Mouse (Mus musculus) forebrain, embryonic 15.5 days (tissue): ENCODE results near the gene Frmd6. TPM values are rescaled to one million over a fixed set of nuclear protein-coding genes. Genes with fewer than 3 reads are reported as not detected.

Experiments used
- ATAC-seq: fragments of 200-750 bp; cut with Nextera tagmentation; replicated peaks from 2 replicates; pipeline ENCODE4 v1.8.0; 2017; ENCODE audit warnings: mild to moderate bottlenecking, moderate TSS enrichment, moderate library complexity
- H3K27ac ChIP-seq: fragments of 300-500 bp; sonication (generic); replicated peaks from 2 replicates; pipeline ENCODE4 v1.5.1; 2015; ENCODE audit warnings: mild to moderate bottlenecking, inconsistent platforms
- H3K27me3 ChIP-seq: fragments of 300-500 bp; sonication (generic); 2 replicates; pipeline ENCODE4 v1.6.1; 2015; ENCODE audit warnings: inconsistent platforms
- H3K36me3 ChIP-seq: fragments of 300-500 bp; sonication (generic); 2 replicates; pipeline ENCODE4 v1.6.1; 2015; ENCODE audit warnings: mild to moderate bottlenecking, inconsistent platforms
- H3K4me1 ChIP-seq: fragments of 300-500 bp; sonication (generic); 2 replicates; pipeline ENCODE4 v1.6.1; 2015; ENCODE audit warnings: inconsistent platforms
- H3K4me2 ChIP-seq: fragments of 300-500 bp; sonication (generic); replicated peaks from 2 replicates; pipeline ENCODE4 v1.6.1; 2015; ENCODE audit warnings: mild to moderate bottlenecking, inconsistent platforms
- H3K4me3 ChIP-seq: fragments of 300-500 bp; sonication (generic); 2 replicates; pipeline ENCODE4 v1.5.1; 2015; ENCODE audit warnings: mild to moderate bottlenecking, inconsistent platforms
- H3K9ac ChIP-seq: fragments of 300-500 bp; sonication (generic); replicated peaks from 2 replicates; pipeline ENCODE4 v1.6.1; 2015; ENCODE audit warnings: mild to moderate bottlenecking, inconsistent platforms
- H3K9me3 ChIP-seq: fragments of 300-500 bp; sonication (generic); 2 replicates; pipeline ENCODE4 v1.6.1; 2016; ENCODE audit warnings: inconsistent platforms
- WGBS: fragments of 180-500 bp; shearing (Covaris S2); methylation state at CpG from one replicate; pipeline ENCODE4 v1.1.7; 2015; ENCODE audit warnings: mixed read lengths; 5-methylcytosine and 5-hydroxymethylcytosine counted together
- polyA plus RNA-seq: library from polyadenylated mRNA; unstranded; fragments of >200 nt; fragmentation: Nextera tagmentation; extraction: Ambion mirVana; gene quantifications from 2 replicates; pipeline ENCODE4 v1.2.1, GENCODE M21; 2015

Gene Frmd6
- polyA plus RNA-seq, 1 experiment from 2014 or later, result 11.9 TPM

DNA sequence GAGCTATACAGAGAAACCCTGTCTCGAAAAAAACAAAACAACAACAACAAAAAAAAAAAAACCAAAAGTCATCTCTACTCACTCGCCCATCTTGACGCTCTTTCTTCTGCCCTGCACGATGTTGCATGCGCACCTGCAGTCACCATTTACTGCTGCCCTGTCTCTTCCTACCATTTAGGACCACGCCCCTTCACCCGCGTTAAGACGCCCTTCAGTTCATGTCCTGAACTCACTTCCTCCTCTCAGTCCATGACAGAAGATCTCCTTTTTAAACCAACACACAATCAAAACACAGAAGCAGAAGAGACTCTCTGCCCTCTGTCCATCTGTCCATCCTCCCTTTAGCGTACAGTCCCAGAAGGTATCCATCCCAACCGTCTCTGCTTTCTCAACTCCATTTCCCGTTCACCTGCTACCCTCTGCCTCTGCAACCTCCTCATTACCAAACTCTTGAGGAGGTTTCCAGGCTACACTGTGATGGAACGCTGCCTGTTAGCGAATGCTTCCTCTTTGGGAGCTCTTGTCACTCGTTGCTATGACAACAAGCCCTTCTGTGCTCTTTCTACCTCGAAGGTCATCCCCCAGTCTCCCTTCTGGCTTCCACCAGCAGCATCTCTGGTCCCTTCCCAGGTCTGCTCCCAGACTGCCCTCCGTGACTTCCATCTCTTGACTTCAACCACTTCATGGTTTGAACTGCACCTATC lies 86.5 kb downstream of the Frmd6 start:
- Histone ChIP-seq H3K9ac (no peak overlapping the region), H3K36me3 (no peaks in the 10 kb centered on the region), H3K4me1 (no peaks in the 10 kb centered on the region), H3K27ac (no peak overlapping the region), H3K4me3 (no peak overlapping the region), H3K27me3 (no peaks in the 10 kb centered on the region), H3K9me3 (no peaks in the 10 kb centered on the region), H3K4me2 (no peak overlapping the region)
- WGBS, result 70% methylated on average over 17 of the region's 17 CpGs
- ATAC-seq, result no peak

DNA sequence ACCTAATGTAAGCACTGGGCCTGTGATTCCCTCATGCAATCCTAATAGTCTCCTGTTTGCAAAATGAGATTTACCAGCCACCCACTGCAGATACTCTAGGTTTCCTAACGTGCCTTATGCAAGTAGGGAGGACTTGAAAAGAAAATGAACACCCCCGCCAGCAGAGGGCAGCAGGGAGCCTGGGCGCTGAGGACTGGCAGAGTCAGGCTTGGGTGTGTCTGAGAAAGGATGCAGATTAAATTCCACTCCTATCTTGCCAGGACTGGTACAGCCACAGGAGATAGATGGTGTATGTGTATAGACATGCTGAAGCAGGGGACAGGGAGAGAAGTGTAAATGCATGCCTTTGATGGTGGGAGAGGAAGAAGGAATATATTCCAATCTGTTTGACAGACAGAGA lies 88.1 kb downstream of the Frmd6 start:
- Histone ChIP-seq H3K4me2 (no peak overlapping the region), H3K4me3 (no peak overlapping the region), H3K27me3 (no peaks in the 10 kb centered on the region), H3K27ac (no peak overlapping the region), H3K9me3 (no peaks in the 10 kb centered on the region), H3K9ac (no peak overlapping the region), H3K36me3 (no peaks in the 10 kb centered on the region), H3K4me1 (no peaks in the 10 kb centered on the region)
- WGBS, result 49% methylated on average over 3 of the region's 3 CpGs
- ATAC-seq, result no peak

DNA sequence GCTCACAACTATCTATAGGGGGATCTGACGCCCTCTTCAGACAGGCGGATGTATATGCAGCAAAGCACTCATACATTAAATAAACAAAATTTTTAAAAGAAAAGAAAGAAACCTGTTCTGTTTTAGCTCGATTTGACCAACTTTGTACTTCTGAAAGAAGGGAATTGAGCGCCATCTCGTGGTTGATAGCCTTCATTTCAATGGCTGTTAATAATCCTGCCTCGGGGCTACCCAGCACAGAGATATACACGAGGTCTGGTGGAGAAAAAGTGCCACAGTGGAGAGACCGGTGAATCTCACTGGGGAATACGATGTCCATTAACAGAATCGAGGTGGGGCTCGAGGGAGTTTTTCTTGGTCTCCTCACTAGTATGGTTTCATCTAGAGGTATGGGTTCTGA lies 89.1 kb downstream of the Frmd6 start:
- Histone ChIP-seq H3K9me3 (no peaks in the 10 kb centered on the region), H3K4me2 (no peak overlapping the region), H3K9ac (no peak overlapping the region), H3K27ac (no peak overlapping the region), H3K36me3 (no peaks in the 10 kb centered on the region), H3K4me1 (no peaks in the 10 kb centered on the region), H3K4me3 (no peak overlapping the region), H3K27me3 (no peaks in the 10 kb centered on the region)
- ATAC-seq, result no peak
- WGBS, result 57% methylated on average over 11 of the region's 11 CpGs

DNA sequence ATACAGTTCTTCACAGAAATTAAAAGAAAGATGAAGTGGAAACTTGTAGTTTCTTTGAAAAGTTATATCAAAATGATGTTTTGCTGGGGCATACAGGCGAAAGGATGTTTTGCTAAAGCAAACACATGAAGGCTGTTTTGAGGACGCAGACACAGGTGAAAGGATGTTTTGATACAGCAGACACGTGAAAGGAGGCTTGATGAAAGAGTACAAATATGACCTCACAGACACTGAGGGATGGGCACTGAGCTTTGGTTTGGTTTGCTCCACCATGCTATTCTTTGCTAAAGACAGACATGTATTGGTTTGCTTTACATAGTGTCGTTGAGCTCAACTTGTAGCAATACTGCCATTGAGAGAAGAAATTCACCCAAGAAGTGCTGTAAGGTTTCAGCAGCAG lies 104.5 kb downstream of the Frmd6 start:
- no peaks in the 10 kb centered on the region for H3K9me3 ChIP-seq
- no peaks in the 10 kb centered on the region for H3K36me3 ChIP-seq
- ATAC-seq, result no peak
- 92% methylated on average over 4 of the region's 4 CpGs for WGBS
- no peak overlapping the region for H3K4me2 ChIP-seq
- no peak overlapping the region for H3K4me3 ChIP-seq
- H3K4me1 ChIP-seq, result no peaks in the 10 kb centered on the region
- H3K9ac ChIP-seq, result no peak overlapping the region
- no peaks in the 10 kb centered on the region for H3K27me3 ChIP-seq
- no peak overlapping the region for H3K27ac ChIP-seq

DNA sequence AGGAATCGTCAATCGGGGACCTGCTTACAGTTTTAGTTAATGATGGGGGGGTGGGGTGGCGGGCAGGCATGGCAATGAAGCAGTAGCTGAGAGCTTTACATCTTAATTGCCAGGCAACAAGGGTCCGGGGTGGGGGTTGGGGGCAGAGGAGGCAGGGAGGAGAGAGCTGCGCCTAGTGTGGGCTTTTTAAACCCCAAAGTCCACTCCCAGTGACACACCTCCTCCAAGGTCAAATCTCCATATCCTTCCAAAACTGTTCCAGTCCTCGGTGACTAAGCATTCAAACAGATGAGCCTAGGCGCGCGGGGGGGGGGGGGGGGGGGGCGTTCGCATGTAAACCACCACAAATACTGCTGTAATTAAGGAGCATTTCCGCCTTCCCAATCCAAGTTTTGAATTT lies 111.8 kb downstream of the Frmd6 start:
- Histone ChIP-seq H3K9ac (peak overlapping the region; percentile 94), H3K4me1 (peaks cover 12% of the 10 kb centered on the region), H3K9me3 (no peaks in the 10 kb centered on the region), H3K36me3 (peaks cover 7% of the 10 kb centered on the region), H3K27me3 (no peaks in the 10 kb centered on the region), H3K27ac (peak overlapping the region; percentile 90), H3K4me2 (peak overlapping the region; percentile 62), H3K4me3 (peak overlapping the region; percentile 78)
- ATAC-seq, result no peak; the same call in none of the 2 replicates
- WGBS, result 18% methylated on average over 7 of the region's 12 CpGs

DNA sequence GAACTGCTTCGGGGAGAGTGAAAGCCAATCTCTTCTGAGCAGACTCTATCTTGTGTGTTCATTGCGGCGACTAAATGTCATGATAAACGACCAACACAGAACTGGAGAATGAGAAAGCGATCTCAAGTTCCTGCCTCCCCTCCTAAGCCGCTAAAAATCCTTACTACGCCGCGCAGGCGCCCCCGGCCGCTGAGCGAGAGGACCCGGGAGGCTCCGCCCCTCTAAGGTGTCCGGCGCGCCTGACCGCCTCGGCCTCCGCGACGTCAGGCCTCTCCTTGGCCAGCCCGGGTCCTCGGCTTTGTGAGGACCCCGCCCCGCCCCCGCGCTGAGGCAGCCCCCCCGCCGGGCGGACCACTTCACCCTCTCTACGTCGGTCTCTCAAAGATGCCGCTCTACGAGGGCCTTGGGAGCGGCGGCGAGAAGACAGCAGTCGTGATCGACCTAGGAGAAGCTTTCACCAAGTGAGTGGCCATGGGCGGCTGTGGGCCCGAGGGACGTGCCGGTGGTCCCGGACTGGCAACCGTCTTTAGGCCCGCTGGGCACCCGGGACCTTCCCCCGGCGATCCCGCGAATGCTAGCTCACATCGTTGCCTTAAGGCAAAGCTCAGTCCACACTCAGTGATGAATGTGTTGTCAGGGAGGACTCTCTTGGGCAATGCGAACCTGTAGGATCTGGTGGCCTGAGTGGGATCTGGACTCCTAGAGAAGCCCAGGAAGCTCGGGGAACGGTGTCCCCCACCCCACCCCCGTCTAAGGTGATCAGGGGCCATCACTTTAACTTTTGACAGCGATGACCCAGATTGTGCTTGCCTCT lies 112.5 kb downstream of the Frmd6 start, which contains the start of gene Actr10:
Gene Actr10 (plus strand): TSS at position 287 of the 814 bp plus-strand sequence.
- no peaks in the 10 kb centered on the region for H3K9me3 ChIP-seq
- peak; percentile 98 for ATAC-seq
- under 1% methylated on average over 59 of the region's 59 CpGs for WGBS

DNA sequence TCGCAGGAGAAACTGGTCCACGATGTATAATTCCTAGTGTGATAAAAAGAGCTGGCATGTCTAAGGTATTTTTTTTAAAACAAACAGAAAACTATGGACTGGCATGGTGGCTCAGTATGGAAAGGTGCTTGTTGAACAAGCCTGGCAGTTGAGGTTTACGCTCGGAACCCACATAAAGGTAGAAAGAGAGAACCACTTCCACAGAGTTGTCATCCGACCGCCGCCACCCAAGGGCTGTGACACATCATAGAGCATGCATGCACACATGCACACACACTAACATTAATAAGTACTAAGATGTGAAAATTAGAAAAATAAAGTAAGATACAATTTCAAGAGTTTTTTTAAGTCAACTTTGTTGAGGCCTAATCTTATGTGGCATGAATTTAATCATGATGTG lies 115.5 kb downstream of the Frmd6 start:
- H3K4me2 ChIP-seq, result no peak overlapping the region
- peaks cover 32% of the 10 kb centered on the region for H3K36me3 ChIP-seq
- H3K9ac ChIP-seq, result no peak overlapping the region
- H3K9me3 ChIP-seq, result no peaks in the 10 kb centered on the region
- no peak overlapping the region for H3K4me3 ChIP-seq
- no peaks in the 10 kb centered on the region for H3K27me3 ChIP-seq
- H3K4me1 ChIP-seq, result peaks cover 12% of the 10 kb centered on the region
- 98% methylated on average over 7 of the region's 7 CpGs for WGBS
- ATAC-seq, result no peak
- H3K27ac ChIP-seq, result no peak overlapping the region

More for the DNA sequence above, 112.5 kb downstream of the Frmd6 start, which contains the start of gene Actr10:
- Histone ChIP-seq H3K27ac (peak within 1 kb of the TSS; percentile 90), H3K9ac (peak within 1 kb of the TSS; percentile 94), H3K4me1 (peaks cover 12% of the 10 kb centered on the region), H3K4me3 (peak within 1 kb of the TSS; percentile 78), H3K36me3 (peaks cover 13% of the 10 kb centered on the region), H3K27me3 (no peaks in the 10 kb centered on the region), H3K4me2 (peak within 1 kb of the TSS; percentile 62)

DNA sequence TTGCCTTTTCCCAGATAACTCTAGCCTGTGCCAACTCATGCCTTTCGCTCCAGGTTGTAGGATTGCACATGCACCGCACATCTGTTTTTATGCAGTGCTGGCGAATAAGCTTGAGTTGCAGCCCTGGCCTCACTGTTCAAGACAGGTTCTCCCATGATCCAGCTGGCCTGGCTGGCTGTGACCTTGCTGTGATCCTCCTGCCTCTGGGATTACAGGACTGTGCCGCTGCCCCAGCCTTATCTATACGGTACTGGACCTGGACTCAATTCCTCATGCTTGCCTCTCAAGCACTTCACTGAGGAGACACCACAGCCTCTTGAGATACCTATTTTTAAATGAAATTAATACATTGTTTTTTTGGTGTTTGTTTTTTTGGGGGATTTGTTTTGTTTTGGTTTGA lies 118.9 kb downstream of the Frmd6 start:
- WGBS, result 98% methylated on average over 5 of the region's 5 CpGs
- Histone ChIP-seq H3K4me3 (no peak overlapping the region), H3K36me3 (peaks cover 56% of the 10 kb centered on the region), H3K9ac (no peak overlapping the region), H3K9me3 (no peaks in the 10 kb centered on the region), H3K4me1 (peaks cover 5% of the 10 kb centered on the region; the same call in 1 of the 2 replicates), H3K27me3 (no peaks in the 10 kb centered on the region), H3K27ac (no peak overlapping the region), H3K4me2 (no peak overlapping the region)
- no peak for ATAC-seq

DNA sequence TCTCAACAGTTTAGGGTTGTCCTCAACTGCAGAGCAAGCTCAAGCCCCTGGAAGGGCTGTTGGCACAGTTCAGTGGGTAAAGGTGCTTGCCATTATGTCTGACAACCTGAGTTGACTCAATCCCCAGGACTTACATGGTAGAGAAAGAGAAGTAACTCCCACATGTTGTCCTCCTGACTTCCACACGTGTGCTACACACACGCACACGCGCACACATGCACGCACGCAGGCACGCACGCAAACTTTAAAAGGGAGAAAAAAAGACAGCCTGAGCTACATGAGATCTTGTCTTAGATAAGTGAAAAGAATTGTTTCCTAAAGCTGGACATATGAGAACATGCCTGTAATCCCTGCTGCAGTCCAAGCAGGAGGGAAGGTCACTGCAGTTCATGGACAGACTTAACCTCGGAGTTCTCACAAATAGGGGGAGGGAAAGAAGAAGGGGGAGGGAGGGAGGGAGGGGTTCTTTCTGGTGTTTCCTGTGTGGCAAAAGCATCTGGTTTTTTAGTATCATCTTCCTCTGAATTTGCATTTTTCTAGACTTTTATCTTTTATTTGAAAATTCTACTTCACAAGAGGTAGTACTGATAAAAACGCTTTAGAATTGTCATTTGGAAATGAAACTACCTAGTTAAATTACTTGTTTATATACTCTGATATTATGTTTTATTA lies 121.4 kb downstream of the Frmd6 start:
- H3K36me3 ChIP-seq, result peaks cover 66% of the 10 kb centered on the region
- no peak overlapping the region for H3K27ac ChIP-seq
- WGBS, result 95% methylated on average over 10 of the region's 10 CpGs
- no peak for ATAC-seq
- no peaks in the 10 kb centered on the region for H3K4me1 ChIP-seq
- no peak overlapping the region for H3K4me3 ChIP-seq
- H3K4me2 ChIP-seq, result no peak overlapping the region
- no peaks in the 10 kb centered on the region for H3K27me3 ChIP-seq
- H3K9me3 ChIP-seq, result no peaks in the 10 kb centered on the region
- no peak overlapping the region for H3K9ac ChIP-seq

Other genes starting within 250 kb of the Frmd6 start
- 223 and 242 TPM in 2 replicates for gene Actr10, start 112.3 kb downstream of the Frmd6 start, polyA plus RNA-seq
- gene Psma3, start 149.1 kb downstream of the Frmd6 start, polyA plus RNA-seq, result 550 and 556 TPM in 2 replicates
- 50.3 and 57.1 TPM in 2 replicates for gene Arid4a, start 190.5 kb downstream of the Frmd6 start, polyA plus RNA-seq